Mouse (Mus musculus) heart, embryonic 10.5 days (tissue): ENCODE results near the gene Prkd2. TPM values are rescaled to one million over a fixed set of nuclear protein-coding genes. Genes with fewer than 3 reads are reported as not detected.

Experiments used
- DNase-seq: peaks from one replicate; pipeline ENCODE4 v3.0.0-alpha.2; 2017; ENCODE audit warnings: low spot score
- H3K27ac ChIP-seq: fragments of 300-500 bp; sonication (generic); 2 replicates; pipeline ENCODE4 v1.5.1; 2016; ENCODE audit warnings: mild to moderate bottlenecking
- H3K27me3 ChIP-seq: fragments of 300-500 bp; sonication (generic); 2 replicates; pipeline ENCODE4 v1.6.1; 2016; ENCODE audit warnings: mild to moderate bottlenecking; ENCODE audit not compliant: poor library complexity, insufficient read depth, severe bottlenecking
- H3K36me3 ChIP-seq: fragments of 300-500 bp; sonication (generic); 2 replicates; pipeline ENCODE4 v1.6.1; 2016; ENCODE audit warnings: mild to moderate bottlenecking, moderate library complexity
- H3K4me1 ChIP-seq: fragments of 300-500 bp; sonication (generic); 2 replicates; pipeline ENCODE4 v1.6.1; 2016; ENCODE audit warnings: mild to moderate bottlenecking
- H3K4me3 ChIP-seq: fragments of 300-500 bp; sonication (generic); 2 replicates; pipeline ENCODE4 v1.5.1; 2016; ENCODE audit warnings: mild to moderate bottlenecking, moderate library complexity
- H3K9me3 ChIP-seq: fragments of 300-500 bp; sonication (generic); 2 replicates; pipeline ENCODE4 v1.6.1; 2016; ENCODE audit warnings: mild to moderate bottlenecking, moderate library complexity
- WGBS: fragments of 180-500 bp; shearing (Covaris S2); methylation state at CpG from one replicate; pipeline ENCODE4 v1.1.7; 2016; 5-methylcytosine and 5-hydroxymethylcytosine counted together
- polyA plus RNA-seq: library from polyadenylated mRNA; unstranded; fragments of >200 nt; fragmentation: Nextera tagmentation; extraction: Ambion mirVana; gene quantifications from 2 replicates; pipeline ENCODE4 v1.2.1, GENCODE M21; 2016

The Prkd2 gene
- polyA plus RNA-seq, 1 experiment from 2014 or later: 8.9 TPM

GRCm38 (mm10) chr7:16875326-16875725, 32.6 kb downstream of the Prkd2 start:
- Histone ChIP-seq H3K36me3 (peaks cover 40% of the 10 kb centered on the region), H3K27ac (peak overlapping the region; percentile 96), H3K9me3 (no peaks in the 10 kb centered on the region), H3K4me3 (peak overlapping the region; percentile 84), H3K4me1 (peaks cover 20% of the 10 kb centered on the region), H3K27me3 (no peaks in the 10 kb centered on the region)
- under 1% methylated on average over 36 of the region's 42 CpGs for WGBS
- no peak for DNase-seq

- Histone ChIP-seq H3K4me3 (peak overlapping the region; percentile 84), H3K27me3 (no peaks in the 10 kb centered on the region), H3K4me1 (peaks cover 27% of the 10 kb centered on the region), H3K9me3 (no peaks in the 10 kb centered on the region), H3K27ac (peak overlapping the region; percentile 96), H3K36me3 (peaks cover 35% of the 10 kb centered on the region)
- no peak for DNase-seq
- 5% methylated on average over 11 of the region's 11 CpGs for WGBS
These were observed 33.3 kb downstream of the Prkd2 start for GRCm38 (mm10) chr7:16876006-16876405.

GRCm38 (mm10) chr7:16876608-16877007, 33.9 kb downstream of the Prkd2 start:
- peak; percentile 85 for DNase-seq
- WGBS: 4% methylated on average over 13 of the region's 13 CpGs
- Histone ChIP-seq H3K4me3 (peak overlapping the region; percentile 84), H3K9me3 (no peaks in the 10 kb centered on the region), H3K27ac (peak overlapping the region; percentile 96), H3K4me1 (peaks cover 30% of the 10 kb centered on the region), H3K36me3 (peaks cover 35% of the 10 kb centered on the region), H3K27me3 (no peaks in the 10 kb centered on the region)

GRCm38 (mm10) chr7:16877717-16878116, 35.0 kb downstream of the Prkd2 start:
- Histone ChIP-seq H3K27me3 (no peaks in the 10 kb centered on the region), H3K36me3 (peaks cover 38% of the 10 kb centered on the region), H3K4me1 (peaks cover 38% of the 10 kb centered on the region), H3K4me3 (no peak overlapping the region), H3K9me3 (no peaks in the 10 kb centered on the region), H3K27ac (no peak overlapping the region)
- DNase-seq: no peak
- 73% methylated on average over 3 of the region's 3 CpGs for WGBS

- WGBS: 14% methylated on average over 9 of the region's 9 CpGs
- peaks cover 11% of the 10 kb centered on the region for H3K27me3 ChIP-seq
- H3K4me3 ChIP-seq: no peak overlapping the region
- peaks cover 47% of the 10 kb centered on the region for H3K4me1 ChIP-seq
- DNase-seq: peak; percentile 94
- peaks cover 60% of the 10 kb centered on the region for H3K36me3 ChIP-seq
- H3K27ac ChIP-seq: peak overlapping the region; percentile 90
- H3K9me3 ChIP-seq: peaks cover under 1% of the 10 kb centered on the region; the same call in 1 of the 2 replicates
These were observed 37.3 kb downstream of the Prkd2 start for GRCm38 (mm10) chr7:16879796-16880547.

- Histone ChIP-seq H3K27me3 (peaks cover 18% of the 10 kb centered on the region), H3K27ac (peak overlapping the region; percentile 90), H3K4me1 (peaks cover 53% of the 10 kb centered on the region), H3K9me3 (peaks cover 6% of the 10 kb centered on the region), H3K4me3 (peak overlapping the region; percentile 19; the same call in 1 of the 2 replicates), H3K36me3 (peaks cover 67% of the 10 kb centered on the region)
- WGBS: 25% methylated on average over 5 of the region's 5 CpGs
- no peak for DNase-seq
These were observed 37.9 kb downstream of the Prkd2 start for GRCm38 (mm10) chr7:16880615-16881014.

- peaks cover 31% of the 10 kb centered on the region for H3K27me3 ChIP-seq
- DNase-seq: no peak
- H3K36me3 ChIP-seq: peaks cover 86% of the 10 kb centered on the region
- H3K9me3 ChIP-seq: peaks cover 12% of the 10 kb centered on the region
- H3K27ac ChIP-seq: peak overlapping the region; percentile 26; the same call in 1 of the 2 replicates
- WGBS: 88% methylated on average over 6 of the region's 6 CpGs
- 0 out of 2 replicates have a peak overlapping the region, but pooled peaks have one; percentile 4 for H3K4me3 ChIP-seq
- H3K4me1 ChIP-seq: peaks cover 47% of the 10 kb centered on the region
These were observed 40.5 kb downstream of the Prkd2 start for GRCm38 (mm10) chr7:16883162-16883561.

GRCm38 (mm10) chr7:16884334-16884733, 41.6 kb downstream of the Prkd2 start:
- H3K4me3 ChIP-seq: no peak overlapping the region

GRCm38 (mm10) chr7:16885271-16885776, 42.6 kb downstream of the Prkd2 start:
- peaks cover 31% of the 10 kb centered on the region for H3K27me3 ChIP-seq
- H3K4me1 ChIP-seq: peaks cover 47% of the 10 kb centered on the region
- H3K9me3 ChIP-seq: peaks cover 12% of the 10 kb centered on the region
- WGBS: 28% methylated on average over 95 of the region's 95 CpGs
- peak overlapping the region; percentile 83 for H3K27ac ChIP-seq
- peak overlapping the region; percentile 49 for H3K4me3 ChIP-seq
- H3K36me3 ChIP-seq: peaks cover 86% of the 10 kb centered on the region
- DNase-seq: no peak

More at GRCm38 (mm10) chr7:16884334-16884733, 41.6 kb downstream of the Prkd2 start:
- 0 out of 2 replicates have a peak overlapping the region, but pooled peaks have one; percentile 83 for H3K27ac ChIP-seq
- peaks cover 31% of the 10 kb centered on the region for H3K27me3 ChIP-seq
- H3K4me1 ChIP-seq: peaks cover 54% of the 10 kb centered on the region
- WGBS: 68% methylated on average over 4 of the region's 4 CpGs
- no peak for DNase-seq
- H3K9me3 ChIP-seq: peaks cover 12% of the 10 kb centered on the region
- H3K36me3 ChIP-seq: peaks cover 82% of the 10 kb centered on the region

GRCm38 (mm10) chr7:16885905-16886304, 43.2 kb downstream of the Prkd2 start:
- Histone ChIP-seq H3K27me3 (peaks cover 31% of the 10 kb centered on the region), H3K9me3 (peaks cover 12% of the 10 kb centered on the region), H3K4me1 (peaks cover 47% of the 10 kb centered on the region), H3K36me3 (peaks cover 85% of the 10 kb centered on the region), H3K27ac (peak overlapping the region; percentile 83), H3K4me3 (peak overlapping the region; percentile 49)
- 50% methylated on average over 59 of the region's 59 CpGs for WGBS
- no peak for DNase-seq

- Histone ChIP-seq H3K27ac (peak overlapping the region; percentile 77), H3K9me3 (peaks cover 7% of the 10 kb centered on the region), H3K36me3 (peaks cover 40% of the 10 kb centered on the region), H3K4me1 (peaks cover 60% of the 10 kb centered on the region), H3K4me3 (peak overlapping the region; percentile 54), H3K27me3 (peaks cover 44% of the 10 kb centered on the region)
- WGBS: 24% methylated on average over 6 of the region's 6 CpGs
- DNase-seq: no peak
These were observed 47.8 kb downstream of the Prkd2 start for GRCm38 (mm10) chr7:16890536-16890935.

- peak overlapping the region; percentile 54 for H3K4me3 ChIP-seq
- WGBS: under 1% methylated on average over 23 of the region's 23 CpGs
- DNase-seq: peak; percentile 92
- peaks cover 3% of the 10 kb centered on the region for H3K9me3 ChIP-seq
- H3K27me3 ChIP-seq: peaks cover 40% of the 10 kb centered on the region
- H3K4me1 ChIP-seq: peaks cover 57% of the 10 kb centered on the region
- peak overlapping the region; percentile 77 for H3K27ac ChIP-seq
- H3K36me3 ChIP-seq: peaks cover 36% of the 10 kb centered on the region
These were observed 48.2 kb downstream of the Prkd2 start for GRCm38 (mm10) chr7:16890944-16891343.

GRCm38 (mm10) chr7:16891641-16892351, 49.1 kb downstream of the Prkd2 start, which contains the start of gene Gng8:
TSS of gene Gng8 (plus strand) at chr7:16891786.
- Histone ChIP-seq H3K36me3 (peaks cover 27% of the 10 kb centered on the region), H3K9me3 (no peaks in the 10 kb centered on the region), H3K27me3 (peaks cover 34% of the 10 kb centered on the region), H3K27ac (peak within 1 kb of the TSS; percentile 77), H3K4me1 (peaks cover 55% of the 10 kb centered on the region), H3K4me3 (peak within 1 kb of the TSS; percentile 54)
- under 1% methylated on average over 30 of the region's 30 CpGs for WGBS
- peak; percentile 95 for DNase-seq
